Mouse (Mus musculus): ENCODE data around the gene Eif3b.
"Not testable (repeated sequence)": the region's sequence is repeated elsewhere in the genome, so short reads cannot be mapped to it uniquely, and the experiment has no call there.

- not testable (repeated sequence) for TF ChIP-seq CTCF (IDR thresholded peaks at IDR 0.05; ENCODE audit: control insufficient read depth, insufficient read depth, insufficient read length); MAX (IDR thresholded peaks at IDR 0.05); FOSL1 (IDR thresholded peaks at IDR 0.05; ENCODE audit: insufficient read depth, low read length, poor library complexity, severe bottlenecking); USF1 (IDR thresholded peaks at IDR 0.05; ENCODE audit: low read depth)
These were observed 44.0 kb downstream of the Eif3b start for GRCm38 (mm10) chr5:140463151-140463550.
